Mouse (Mus musculus): ENCODE results near the gene Ust. TPM values are rescaled to one million over a fixed set of nuclear protein-coding genes. Genes with fewer than 3 reads are reported as not detected.

Gene Ust
- polyA plus RNA-seq, 1 experiment from 2014 or later: 2.0 TPM

DNA sequence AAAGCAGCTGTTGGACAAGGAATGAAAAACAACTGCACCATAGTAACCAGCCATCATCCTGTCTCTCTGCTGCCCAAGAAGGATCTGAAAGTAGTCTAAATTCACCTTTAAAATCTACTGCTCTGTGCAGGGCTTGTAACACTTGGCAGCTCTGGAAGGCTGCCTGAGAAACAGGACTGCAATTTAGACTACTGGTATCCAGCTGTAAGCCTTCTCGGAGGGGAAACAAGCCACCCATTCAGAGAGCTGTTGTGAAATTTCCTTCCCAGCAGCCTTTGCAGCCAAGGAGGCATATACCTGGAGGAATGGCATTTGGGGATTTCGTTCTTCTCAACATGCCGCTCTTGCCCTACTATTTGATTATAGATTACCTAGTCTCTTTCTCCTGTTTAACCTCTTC, 345.6 kb downstream of the Ust start:
- Histone ChIP-seq H3K9me3 (ENCODE audit: control insufficient read depth) (no peaks in the 10 kb centered on the region), H3K36me3 (ENCODE audit: control insufficient read depth, insufficient read depth) (no peaks in the 10 kb centered on the region), H3K4me2 (replicated peaks; ENCODE audit: low read depth) (no peak overlapping the region), H3K27ac (ENCODE audit: low read depth, low read length) (no peak overlapping the region), H3K27me3 (replicated peaks; ENCODE audit: control insufficient read depth, insufficient read depth, low read length) (no peaks in the 10 kb centered on the region), H3K4me3 (ENCODE audit: low read depth, low read length) (no peak overlapping the region), H3K4me1 (replicated peaks; ENCODE audit: control insufficient read depth, insufficient read depth, low read length) (no peaks in the 10 kb centered on the region), H3K9ac (ENCODE audit: low read depth, low read length) (no peak overlapping the region)
- ATAC-seq: no peak
- WGBS: 42% methylated on average over 3 of the region's 3 CpGs
- TF ChIP-seq CTCF (IDR thresholded peaks at IDR 0.05; ENCODE audit: low read depth): no peak

DNA sequence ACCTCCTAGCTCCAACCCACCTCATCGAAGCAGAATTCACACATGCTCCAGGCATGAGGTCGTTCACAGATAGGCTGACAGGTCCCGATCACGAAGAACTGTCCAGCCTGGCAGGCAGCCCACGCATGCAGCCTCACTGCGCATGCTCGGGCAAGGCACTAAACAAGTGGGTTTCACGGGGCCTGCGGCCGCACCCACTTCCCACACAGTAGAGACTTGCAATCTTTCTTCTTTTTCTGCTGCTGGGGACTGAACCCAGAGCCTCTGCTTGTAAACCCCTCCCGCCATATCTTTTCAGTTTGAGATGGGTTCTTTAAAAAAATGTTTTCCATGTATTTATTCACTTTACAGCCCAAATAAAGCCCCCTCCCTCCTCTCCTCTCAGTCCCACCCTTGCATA, 347.1 kb downstream of the Ust start:
- Histone ChIP-seq H3K9ac (ENCODE audit: low read depth, low read length) (no peak overlapping the region), H3K4me3 (ENCODE audit: low read depth, low read length) (no peak overlapping the region), H3K27ac (ENCODE audit: low read depth, low read length) (no peak overlapping the region), H3K4me1 (replicated peaks; ENCODE audit: control insufficient read depth, insufficient read depth, low read length) (no peaks in the 10 kb centered on the region), H3K4me2 (replicated peaks; ENCODE audit: low read depth) (no peak overlapping the region), H3K27me3 (replicated peaks; ENCODE audit: control insufficient read depth, insufficient read depth, low read length) (no peaks in the 10 kb centered on the region), H3K9me3 (ENCODE audit: control insufficient read depth) (no peaks in the 10 kb centered on the region), H3K36me3 (ENCODE audit: control insufficient read depth, insufficient read depth) (no peaks in the 10 kb centered on the region)
- 84% methylated on average over 11 of the region's 11 CpGs for WGBS
- no peak for ATAC-seq
- no peak for TF ChIP-seq CTCF (IDR thresholded peaks at IDR 0.05; ENCODE audit: low read depth)

All from intestine, postnatal 0 days (tissue).